Mouse (Mus musculus) frontal cortex, postnatal 14 days (tissue): ENCODE results near the gene Gm20870.
"Not testable (repeated sequence)": the region's sequence is repeated elsewhere in the genome, so short reads cannot be mapped to it uniquely, and the experiment has no call there.

Source experiments
- DNase-seq, 2 experiments: peaks; one replicate each; pipeline ENCODE4 v3.0.0; 2022; ENCODE audit warnings: low spot score in 2 of 2

Gm20870 gene

GRCm38 (mm10) chrY:71691743-71692142, at the start of gene Gm20870:
Gene Gm20870, plus strand, starts transcription at chrY:71692043.
- not testable (repeated sequence) for DNase-seq
